Mouse (Mus musculus): Measurements from ENCODE around the gene Ddx51.

Gene Ddx51

DNA sequence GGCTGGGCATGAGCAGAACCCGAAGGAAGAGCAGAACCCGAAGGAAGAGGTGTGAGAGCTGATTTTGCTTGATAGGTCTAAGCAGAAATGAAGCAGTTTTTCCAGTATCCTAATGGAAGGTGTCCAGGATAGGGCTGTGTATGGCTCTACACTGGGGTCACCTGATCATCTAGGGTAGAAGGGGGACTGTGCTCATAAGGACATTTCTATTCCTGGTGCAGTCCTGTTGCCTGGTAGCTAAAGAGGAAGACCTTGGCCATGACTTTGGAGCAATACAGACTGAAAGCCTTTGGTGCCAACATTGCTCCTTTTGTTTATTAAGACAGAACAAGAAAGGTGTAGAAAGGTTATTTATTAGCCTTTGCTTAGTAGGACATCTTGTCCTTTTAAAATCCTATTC lies 10.8 kb downstream of the Ddx51 start:
- no peak for DNase-seq

- DNase-seq, result no peak
Observed at GRCm38 (mm10) chr5:110664750-110665269, 11.6 kb downstream of the Ddx51 start.

- DNase-seq, result no peak
Observed at GRCm38 (mm10) chr5:110665486-110666121, 12.4 kb downstream of the Ddx51 start.

DNA sequence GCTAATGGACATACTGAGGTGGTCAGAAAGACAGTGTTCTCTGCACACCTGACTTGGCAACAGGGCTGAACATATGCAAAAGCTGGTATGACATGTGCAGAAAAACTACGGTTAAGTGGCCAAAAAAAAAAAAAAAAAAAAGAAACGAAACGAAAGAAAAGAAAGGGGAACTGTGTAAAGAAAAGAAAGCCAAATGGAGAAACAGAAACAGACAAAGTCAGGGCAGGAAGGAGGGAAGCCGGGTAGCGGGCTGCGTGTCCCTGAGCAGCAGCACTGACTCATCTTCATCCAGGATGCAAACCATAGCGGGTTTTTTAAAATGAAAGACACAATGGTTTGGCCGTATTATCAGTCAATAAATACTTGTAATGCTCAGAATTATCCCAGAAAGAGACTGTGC lies 28.8 kb downstream of the Ddx51 start:
- no peak for DNase-seq

DNA sequence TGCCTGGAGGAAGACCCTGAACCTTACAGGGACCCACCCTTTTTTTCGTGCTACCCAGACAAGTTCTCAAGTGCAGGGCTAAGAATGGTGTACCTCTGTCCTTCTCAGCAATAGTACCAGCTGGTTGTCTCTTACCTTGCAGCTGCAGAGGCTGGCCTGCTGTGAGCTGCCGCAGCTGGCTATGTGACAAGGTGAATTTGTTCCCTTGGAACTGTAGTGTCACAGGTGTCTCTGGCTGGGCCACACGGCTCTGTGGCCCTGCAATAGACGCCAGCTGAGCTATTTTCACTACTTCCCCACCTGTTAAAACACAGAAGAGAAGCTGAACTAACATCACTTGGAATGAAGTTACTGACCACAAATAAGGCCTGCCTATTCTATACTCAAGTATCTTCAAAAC lies 45.4 kb downstream of the Ddx51 start:
- DNase-seq, result no peak

- DNase-seq, result no peak
Observed at GRCm38 (mm10) chr5:110704004-110704403, 50.8 kb downstream of the Ddx51 start.

- DNase-seq, result no peak
Observed at GRCm38 (mm10) chr5:110709256-110709655, 56.0 kb downstream of the Ddx51 start.

All from thymus, postnatal 36 days (tissue).